Mouse (Mus musculus): Measurements from ENCODE around the gene C130050O18Rik.

- no peak for TF ChIP-seq TAL1 (conservative IDR thresholded peaks at IDR 0.05; ENCODE audit: low read depth, low read length)
- no peak for TF ChIP-seq CTCF (IDR thresholded peaks at IDR 0.05; ENCODE audit: low read depth, low read length)
- TF ChIP-seq GATA1 (IDR thresholded peaks at IDR 0.05; ENCODE audit: borderline replicate concordance, low read length): no peak
Observed at GRCm38 (mm10) chr5:139440926-139441725, 36.0 kb downstream of the C130050O18Rik start.

Measured in G1E (cell line).